Mouse (Mus musculus) heart, embryonic 12.5 days (tissue): ENCODE data around the gene Mapk8ip3. TPM values are rescaled to one million over a fixed set of nuclear protein-coding genes. Genes with fewer than 3 reads are reported as not detected.

Source experiments
- ATAC-seq: fragments of 200-750 bp; cut with Nextera tagmentation; 2 replicates; pipeline ENCODE4 v1.8.0; 2017; ENCODE audit warnings: moderate TSS enrichment, moderate library complexity; ENCODE audit not compliant: insufficient number of reproducible peaks, low FRiP score
- H3K27ac ChIP-seq: fragments of 300-500 bp; sonication (generic); 2 replicates; pipeline ENCODE4 v1.5.1; 2016; ENCODE audit warnings: mild to moderate bottlenecking, moderate library complexity; ENCODE audit not compliant: poor library complexity, severe bottlenecking
- H3K27me3 ChIP-seq: fragments of 300-500 bp; sonication (generic); replicated peaks from 2 replicates; pipeline ENCODE4 v1.6.1; 2016; ENCODE audit warnings: mild to moderate bottlenecking, moderate library complexity
- H3K36me3 ChIP-seq: fragments of 300-500 bp; sonication (generic); 2 replicates; pipeline ENCODE4 v1.6.1; 2016; ENCODE audit warnings: mild to moderate bottlenecking, moderate library complexity
- H3K4me1 ChIP-seq: fragments of 300-500 bp; sonication (generic); replicated peaks from 2 replicates; pipeline ENCODE4 v1.6.1; 2016; ENCODE audit warnings: mild to moderate bottlenecking
- H3K4me2 ChIP-seq: fragments of 300-500 bp; sonication (generic); 2 replicates; pipeline ENCODE4 v1.6.1; 2016; ENCODE audit warnings: mild to moderate bottlenecking, moderate library complexity
- H3K4me3 ChIP-seq: fragments of 300-500 bp; sonication (generic); 2 replicates; pipeline ENCODE4 v1.5.1; 2016; ENCODE audit warnings: mild to moderate bottlenecking
- H3K9ac ChIP-seq: fragments of 300-500 bp; sonication (generic); 2 replicates; pipeline ENCODE4 v1.6.1; 2016; ENCODE audit warnings: mild to moderate bottlenecking, moderate library complexity
- H3K9me3 ChIP-seq: fragments of 300-500 bp; sonication (generic); replicated peaks from 2 replicates; pipeline ENCODE4 v1.6.1; 2016; ENCODE audit warnings: mild to moderate bottlenecking, moderate library complexity
- WGBS: fragments of 180-500 bp; shearing (Covaris S2); methylation state at CpG from one replicate; pipeline ENCODE4 v1.1.7; 2016; 5-methylcytosine and 5-hydroxymethylcytosine counted together
- polyA plus RNA-seq: library from polyadenylated mRNA; unstranded; fragments of >200 nt; fragmentation: Nextera tagmentation; extraction: Ambion mirVana; gene quantifications from 2 replicates; pipeline ENCODE4 v1.2.1, GENCODE M21; 2016

Mapk8ip3 gene
- polyA plus RNA-seq, 1 experiment from 2014 or later, result 38.4 TPM

- H3K9ac ChIP-seq, result no peak overlapping the region
- no peaks in the 10 kb centered on the region for H3K4me1 ChIP-seq
- H3K27me3 ChIP-seq, result no peaks in the 10 kb centered on the region
- no peak overlapping the region for H3K4me2 ChIP-seq
- H3K9me3 ChIP-seq, result no peaks in the 10 kb centered on the region
- 82% methylated on average over 6 of the region's 6 CpGs for WGBS
- H3K27ac ChIP-seq, result no peak overlapping the region
- peaks cover 62% of the 10 kb centered on the region for H3K36me3 ChIP-seq
- ATAC-seq, result no peak
- H3K4me3 ChIP-seq, result no peak overlapping the region
These were observed 77.8 kb downstream of the Mapk8ip3 start for GRCm38 (mm10) chr17:24858967-24859366.

DNA sequence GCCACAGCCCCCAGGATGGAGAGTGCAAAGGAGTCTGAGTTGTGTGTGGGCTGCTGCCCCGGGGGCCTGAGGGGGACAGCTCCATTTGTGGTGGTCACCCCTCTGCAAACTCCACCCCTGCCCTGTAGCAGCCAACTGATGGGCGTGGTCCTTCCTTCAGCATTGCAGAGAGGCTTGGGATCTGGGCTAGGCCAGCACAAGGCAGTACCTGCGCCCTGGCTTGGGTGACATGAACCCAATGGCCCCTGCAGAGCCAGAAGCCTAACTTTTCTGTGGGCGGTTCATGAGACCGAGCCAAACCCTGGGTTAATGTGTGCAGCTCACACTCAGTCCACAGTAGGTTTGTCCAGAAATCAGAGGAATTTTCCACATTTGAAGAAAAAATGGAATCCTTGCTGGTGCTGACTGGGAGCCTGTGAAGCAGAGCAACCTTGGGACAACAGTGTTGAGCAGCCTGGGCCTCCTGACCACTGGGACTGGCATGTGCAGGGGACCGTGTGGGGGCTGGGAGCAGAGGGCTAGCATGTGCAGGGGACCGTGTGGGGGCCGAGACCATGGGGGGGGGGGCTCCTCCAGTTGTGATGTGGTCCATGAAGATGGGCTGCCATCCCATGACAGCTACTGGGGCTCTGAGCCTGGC, 78.8 kb downstream of the Mapk8ip3 start:
- Histone ChIP-seq H3K4me3 (no peak overlapping the region), H3K27me3 (no peaks in the 10 kb centered on the region), H3K4me2 (no peak overlapping the region), H3K9me3 (no peaks in the 10 kb centered on the region), H3K36me3 (peaks cover 64% of the 10 kb centered on the region), H3K4me1 (no peaks in the 10 kb centered on the region), H3K27ac (no peak overlapping the region), H3K9ac (no peak overlapping the region)
- ATAC-seq, result no peak
- 79% methylated on average over 8 of the region's 8 CpGs for WGBS

GRCm38 (mm10) chr17:24856589-24856988, 80.2 kb downstream of the Mapk8ip3 start:
- Histone ChIP-seq H3K9me3 (no peaks in the 10 kb centered on the region), H3K9ac (no peak overlapping the region), H3K36me3 (peaks cover 55% of the 10 kb centered on the region), H3K27me3 (peaks cover 3% of the 10 kb centered on the region; the same call in 1 of the 2 replicates), H3K4me3 (no peak overlapping the region), H3K4me1 (peaks cover 2% of the 10 kb centered on the region; the same call in 1 of the 2 replicates), H3K4me2 (no peak overlapping the region), H3K27ac (no peak overlapping the region)
- ATAC-seq, result no peak
- WGBS, result 88% methylated on average over 13 of the region's 13 CpGs

DNA sequence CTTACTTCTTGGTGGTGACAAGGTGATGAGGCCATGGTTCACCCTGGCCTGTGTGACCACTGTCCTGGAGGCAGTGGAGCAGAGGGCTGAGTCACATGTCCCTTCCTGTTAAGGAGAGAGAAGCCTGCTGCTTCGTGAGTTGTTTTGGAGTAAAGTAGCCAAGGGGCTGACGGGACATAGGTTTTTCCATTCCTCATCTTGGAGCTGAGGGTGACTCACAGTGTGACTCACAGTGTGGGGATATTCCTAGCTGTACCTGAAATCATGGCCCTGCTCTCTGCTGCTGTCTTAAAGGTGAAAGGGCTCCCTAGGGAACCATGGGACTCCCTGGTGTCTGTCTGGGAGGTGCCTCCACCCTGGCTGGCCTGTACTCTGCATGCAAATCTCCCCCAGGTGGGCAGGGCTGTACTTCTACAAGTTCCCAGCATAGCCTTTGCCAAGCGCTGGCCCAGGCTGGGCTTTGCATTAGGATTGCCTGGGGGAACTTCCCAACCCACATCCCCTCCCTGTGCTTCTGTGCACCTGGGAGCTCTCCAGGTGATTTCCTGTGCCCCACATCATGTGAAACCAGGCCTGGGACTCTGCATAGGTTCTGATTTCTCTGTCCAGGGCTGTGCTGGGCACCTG, 80.8 kb downstream of the Mapk8ip3 start:
- Histone ChIP-seq H3K4me1 (peaks cover 9% of the 10 kb centered on the region), H3K9ac (no peak overlapping the region), H3K4me2 (no peak overlapping the region), H3K27ac (no peak overlapping the region), H3K9me3 (no peaks in the 10 kb centered on the region), H3K36me3 (peaks cover 49% of the 10 kb centered on the region), H3K4me3 (no peak overlapping the region), H3K27me3 (peaks cover 9% of the 10 kb centered on the region; the same call in 1 of the 2 replicates)
- no peak for ATAC-seq
- 64% methylated on average over 3 of the region's 3 CpGs for WGBS

GRCm38 (mm10) chr17:24851381-24852125, 85.2 kb downstream of the Mapk8ip3 start:
- Histone ChIP-seq H3K4me3 (peak overlapping the region; percentile 81), H3K9ac (peak overlapping the region; percentile 91; the same call in 1 of the 2 replicates), H3K4me2 (peak overlapping the region; percentile 94), H3K4me1 (peaks cover 15% of the 10 kb centered on the region), H3K9me3 (no peaks in the 10 kb centered on the region), H3K27me3 (peaks cover 9% of the 10 kb centered on the region; the same call in 1 of the 2 replicates), H3K27ac (no peak overlapping the region), H3K36me3 (peaks cover 22% of the 10 kb centered on the region)
- WGBS, result 79% methylated on average over 10 of the region's 10 CpGs
- no peak for ATAC-seq

- ATAC-seq, result no peak
- Histone ChIP-seq H3K36me3 (peaks cover 14% of the 10 kb centered on the region), H3K27me3 (peaks cover 9% of the 10 kb centered on the region; the same call in 1 of the 2 replicates), H3K9ac (peak overlapping the region; percentile 91), H3K27ac (peak overlapping the region; percentile 32; the same call in 1 of the 2 replicates), H3K4me1 (peaks cover 15% of the 10 kb centered on the region), H3K9me3 (no peaks in the 10 kb centered on the region), H3K4me3 (peak overlapping the region; percentile 81), H3K4me2 (peak overlapping the region; percentile 94)
- 3% methylated on average over 20 of the region's 20 CpGs for WGBS
These were observed 86.0 kb downstream of the Mapk8ip3 start for GRCm38 (mm10) chr17:24850773-24851127.

DNA sequence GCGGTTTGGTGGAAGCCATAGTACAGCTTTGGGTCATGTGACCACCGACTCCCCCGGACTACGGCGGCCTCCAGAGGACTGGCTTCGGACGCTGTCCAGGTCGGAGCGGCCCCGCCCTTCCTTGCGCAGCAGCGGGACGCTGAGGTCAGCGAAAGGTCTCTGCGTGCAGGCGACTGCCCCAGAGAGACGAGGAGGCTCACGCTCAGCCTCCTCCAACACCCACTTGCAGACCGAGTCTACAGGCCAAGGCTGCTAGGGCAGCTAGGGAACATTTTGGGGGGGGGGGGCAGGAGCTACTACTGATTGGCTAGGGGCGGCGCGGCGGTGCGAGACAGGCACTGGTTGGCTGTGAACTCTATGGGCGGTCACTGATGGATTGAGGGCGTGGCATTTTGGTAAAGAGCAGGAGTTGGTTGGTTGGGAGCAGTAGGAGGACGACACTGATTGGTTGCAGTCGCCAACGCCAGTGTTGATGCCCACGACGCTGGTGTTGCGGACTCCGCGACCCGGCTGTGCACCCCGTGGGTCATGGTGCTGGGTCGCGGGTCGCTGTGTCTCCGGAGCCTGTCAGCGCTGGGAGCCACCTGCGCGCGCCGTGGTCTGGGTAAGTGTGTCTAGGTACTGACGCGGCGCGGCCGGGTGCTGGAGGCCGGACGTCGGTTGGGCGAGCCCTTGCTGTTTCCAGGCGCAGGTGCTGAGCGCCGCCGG, 86.6 kb downstream of the Mapk8ip3 start, which contains the start of gene Fahd1:
Gene Fahd1 (minus strand): TSS at position 300 of the 708 bp plus-strand sequence.
- under 1% methylated on average over 58 of the region's 58 CpGs for WGBS
- H3K27ac ChIP-seq, result peak within 1 kb of the TSS; percentile 98
- ATAC-seq, result peak; percentile 99

DNA sequence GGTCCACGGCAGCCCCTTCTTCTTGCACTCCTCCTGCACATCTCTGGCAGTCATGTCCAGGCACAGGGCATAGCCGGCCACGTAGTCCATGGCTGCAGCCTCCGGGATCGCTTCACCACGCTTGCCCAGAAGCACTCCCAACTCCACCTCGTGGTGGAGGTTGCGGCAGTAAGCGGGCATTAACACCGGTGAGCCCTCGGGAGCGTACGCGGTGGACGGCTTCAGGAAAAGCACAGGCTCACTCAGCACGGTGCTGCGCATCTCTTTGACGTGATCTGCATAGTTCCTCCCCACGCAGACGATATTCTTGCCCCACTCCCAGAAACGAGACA, 87.1 kb downstream of the Mapk8ip3 start:
- H3K9me3 ChIP-seq, result no peaks in the 10 kb centered on the region
- H3K4me1 ChIP-seq, result peaks cover 17% of the 10 kb centered on the region
- H3K4me2 ChIP-seq, result peak overlapping the region; percentile 94
- H3K36me3 ChIP-seq, result peaks cover 12% of the 10 kb centered on the region
- H3K27ac ChIP-seq, result peak overlapping the region; percentile 98
- H3K27me3 ChIP-seq, result peaks cover 9% of the 10 kb centered on the region; the same call in 1 of the 2 replicates
- H3K4me3 ChIP-seq, result peak overlapping the region; percentile 81
- ATAC-seq, result peak; percentile 63; the same call in 1 of the 2 replicates
- WGBS, result under 1% methylated on average over 21 of the region's 21 CpGs
- peak overlapping the region; percentile 91 for H3K9ac ChIP-seq

More for the DNA sequence above, 86.6 kb downstream of the Mapk8ip3 start, which contains the start of gene Fahd1:
- peak within 1 kb of the TSS; percentile 81 for H3K4me3 ChIP-seq
- H3K9me3 ChIP-seq, result no peaks in the 10 kb centered on the region
- peaks cover 15% of the 10 kb centered on the region for H3K4me1 ChIP-seq
- peaks cover 12% of the 10 kb centered on the region for H3K36me3 ChIP-seq
- peaks cover 9% of the 10 kb centered on the region; the same call in 1 of the 2 replicates for H3K27me3 ChIP-seq
- H3K4me2 ChIP-seq, result peak within 1 kb of the TSS; percentile 94
- peak within 1 kb of the TSS; percentile 91 for H3K9ac ChIP-seq

- ATAC-seq, result no peak
- H3K27me3 ChIP-seq, result peaks cover 14% of the 10 kb centered on the region
- H3K9me3 ChIP-seq, result no peaks in the 10 kb centered on the region
- peak overlapping the region; percentile 76 for H3K4me2 ChIP-seq
- H3K36me3 ChIP-seq, result peaks cover 8% of the 10 kb centered on the region
- peak overlapping the region; percentile 46 for H3K4me3 ChIP-seq
- peak overlapping the region; percentile 68 for H3K27ac ChIP-seq
- H3K9ac ChIP-seq, result peak overlapping the region; percentile 52
- peaks cover 23% of the 10 kb centered on the region for H3K4me1 ChIP-seq
These were observed 88.2 kb downstream of the Mapk8ip3 start for GRCm38 (mm10) chr17:24848600-24849031.

DNA sequence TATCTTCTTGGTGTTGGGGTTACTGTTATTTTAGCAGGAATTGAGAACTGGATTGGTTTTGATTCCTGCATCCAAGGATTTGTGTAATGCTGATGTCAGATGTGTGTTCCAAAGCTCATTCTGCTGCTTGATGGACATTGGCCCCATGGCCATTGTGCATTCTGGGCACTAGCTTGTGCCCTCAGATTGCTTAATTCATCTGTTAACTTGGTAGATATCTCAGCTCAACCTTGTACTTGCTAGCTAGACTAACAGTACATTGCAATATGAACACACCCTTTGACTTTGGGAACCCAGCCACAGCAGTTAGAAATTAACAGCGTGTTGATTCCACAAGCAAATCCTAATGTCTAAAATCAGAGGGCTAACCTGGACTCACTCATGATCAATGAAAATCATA, 89.4 kb downstream of the Mapk8ip3 start:
- 91% methylated on average over 1 of the region's 1 CpGs for WGBS
- Histone ChIP-seq H3K4me2 (peak overlapping the region; percentile 15; the same call in 1 of the 2 replicates), H3K9me3 (no peaks in the 10 kb centered on the region), H3K4me3 (no peak overlapping the region), H3K27ac (no peak overlapping the region), H3K9ac (no peak overlapping the region), H3K4me1 (peaks cover 23% of the 10 kb centered on the region), H3K36me3 (no peaks in the 10 kb centered on the region), H3K27me3 (peaks cover 14% of the 10 kb centered on the region)
- ATAC-seq, result no peak
